Mouse (Mus musculus) frontal cortex, postnatal 14 days (tissue): ENCODE data around the gene Trdn.

Experiments used
- DNase-seq, 2 experiments: peaks; one replicate each; pipeline ENCODE4 v3.0.0; 2022; ENCODE audit warnings: low spot score in 2 of 2

The Trdn gene

DNA sequence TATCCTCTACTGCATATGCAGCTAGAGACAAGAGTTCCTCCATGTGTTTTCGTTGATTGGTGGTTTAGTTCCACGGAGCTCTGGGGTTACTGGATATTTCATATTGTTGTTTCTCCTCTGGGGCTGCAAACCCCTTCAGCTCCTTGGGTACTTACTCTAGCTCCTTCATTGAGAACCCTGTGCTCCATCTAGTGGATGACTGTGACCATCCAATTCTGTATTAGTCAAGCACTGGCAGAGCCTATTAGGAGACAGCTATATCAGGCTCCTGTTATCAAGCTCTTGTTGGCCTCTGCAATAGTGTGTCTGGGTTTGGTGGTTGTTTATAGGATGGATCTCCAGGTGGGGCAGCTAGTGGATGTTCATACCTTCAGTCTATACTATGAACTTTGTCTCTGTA is 290.2 kb downstream of the Trdn start:
- no peak for DNase-seq

DNA sequence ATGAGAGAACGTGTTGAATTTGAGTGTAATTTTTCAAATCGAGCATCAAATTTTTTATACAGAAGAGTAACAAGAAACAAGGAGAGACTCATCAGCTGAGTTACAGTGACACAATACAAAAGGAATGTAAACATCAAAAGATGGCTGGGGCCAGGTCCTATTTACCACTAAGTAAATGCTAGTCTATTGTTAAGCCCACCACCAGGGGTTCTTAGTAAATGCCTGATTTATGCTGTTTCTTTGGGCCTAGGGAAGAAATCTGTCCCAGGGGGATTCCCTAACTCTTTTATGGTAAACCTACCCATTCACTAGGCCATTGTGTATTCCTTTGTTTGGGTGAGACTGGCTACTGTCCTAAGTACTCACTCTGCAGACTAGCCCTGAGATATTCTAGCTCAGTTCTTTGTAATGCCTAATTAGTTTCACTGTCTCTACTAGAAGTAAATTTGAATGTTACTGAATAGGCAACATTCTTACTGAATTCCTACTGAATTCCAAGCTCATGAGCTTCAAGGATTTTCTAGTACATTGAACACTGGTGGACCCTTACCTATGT is 295.2 kb downstream of the Trdn start:
- no peak for DNase-seq
